Comparison of ENCODE assay signal across 17 mouse cellular contexts in the genomic region with DNA sequence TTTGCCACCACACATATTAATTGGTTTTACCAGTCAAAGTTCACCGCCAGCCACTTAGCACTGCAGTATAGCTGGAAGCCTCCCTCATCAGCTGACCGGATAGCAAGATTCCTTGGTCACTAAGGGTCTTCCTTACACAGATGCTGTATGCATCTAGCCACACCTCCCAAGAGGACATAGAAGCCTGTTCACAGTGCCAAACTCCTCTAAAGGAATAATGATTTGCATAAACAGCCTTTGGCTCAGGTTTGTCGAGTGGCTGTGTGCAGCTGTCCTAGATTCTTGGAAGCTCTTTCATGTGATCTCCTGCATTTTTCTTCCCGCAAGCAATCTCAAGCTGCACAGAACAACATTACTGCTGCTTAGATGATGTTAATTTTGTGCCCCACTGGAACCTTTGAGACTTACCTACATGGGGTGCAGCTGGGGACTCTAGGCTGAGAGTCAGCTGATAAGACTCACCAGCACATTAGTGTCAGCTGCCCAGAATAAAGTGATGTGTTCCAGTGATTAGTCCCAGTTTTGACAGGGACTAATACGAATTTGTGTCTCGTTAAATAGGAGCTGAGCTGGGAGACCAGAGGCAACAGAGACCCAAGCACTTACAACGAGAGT. TPM values are rescaled to one million over a fixed set of nuclear protein-coding genes. Genes with fewer than 3 reads are reported as not detected.
A peak's percentile ranks its signal among the peaks of the same experiment; 100 is the strongest.
DNase-seq lines count a peak whose midpoint lies in the region; ATAC-seq lines count a peak whose summit lies in the region.
"Had no signal": no experiment of that assay in that cellular context is flagged by ENCODE, and none has a peak within 500 bp of the region (broad histone marks: within the 10 kb centered on the region; RNA-seq: fewer than 3 reads in every experiment).

No protein-coding gene starts in this region.

- DNase-seq in heart, adult 8-10 months (ENCODE audit: low spot score): no peak
- DNase-seq in midbrain, embryonic 11.5 days (ENCODE audit: low spot score, missing footprints): peak; percentile 69
- no peak for DNase-seq in midbrain, embryonic 10.5 days (ENCODE audit: low spot score)
- DNase-seq in hindbrain, embryonic 14.5 days (ENCODE audit: low spot score): peak; percentile 36
- DNase-seq in kidney, postnatal 4 days: no peak
- DNase-seq: cerebellum, adult 11-12 months; gastrocnemius, postnatal 36 days; lung, adult 2 months had no signal

- H3K9me3 ChIP-seq in heart, embryonic 13.5 days: no peaks in the 10 kb centered on the region
- no peaks in the 10 kb centered on the region for H3K9me3 ChIP-seq in midbrain, embryonic 11.5 days (ENCODE audit: control insufficient read depth, low read length)
- H3K9me3 ChIP-seq in midbrain, embryonic 10.5 days (replicated peaks): no peaks in the 10 kb centered on the region; the same call in 1 of the 2 replicates
- no peaks in the 10 kb centered on the region for H3K9me3 ChIP-seq in hindbrain, embryonic 14.5 days (ENCODE audit: control insufficient read depth, low read length)
- no peaks in the 10 kb centered on the region for H3K9me3 ChIP-seq in midbrain, embryonic 16.5 days (replicated peaks; ENCODE audit: control insufficient read depth, low read length, poor library complexity, severe bottlenecking)
- H3K9me3 ChIP-seq: embryonic facial prominence, embryonic 15.5 days; limb, embryonic 15.5 days had no signal

- no peak overlapping the region for H3K4me3 ChIP-seq in heart, embryonic 13.5 days
- no peak overlapping the region for H3K4me3 ChIP-seq in midbrain, embryonic 11.5 days (ENCODE audit: low read depth, low read length)
- H3K4me3 ChIP-seq in midbrain, embryonic 10.5 days: no peak overlapping the region
- no peak overlapping the region for H3K4me3 ChIP-seq in hindbrain, embryonic 14.5 days (replicated peaks; ENCODE audit: low read length)
- no peak overlapping the region for H3K4me3 ChIP-seq in midbrain, embryonic 16.5 days (ENCODE audit: low read depth, low read length)
- H3K4me3 ChIP-seq: embryonic facial prominence, embryonic 15.5 days; limb, embryonic 15.5 days had no signal

- no peak for ATAC-seq in heart, embryonic 13.5 days (ENCODE audit: extremely low read depth, insufficient number of reproducible peaks, low FRiP score, low TSS enrichment)
- ATAC-seq in midbrain, embryonic 11.5 days (ENCODE audit: low FRiP score): peak; percentile 28; the same call in 1 of the 2 replicates
- peak; percentile 46; the same call in 1 of the 2 replicates for ATAC-seq in hindbrain, embryonic 14.5 days (ENCODE audit: low FRiP score)
- peak; percentile 63 for ATAC-seq in midbrain, embryonic 16.5 days

- 41% methylated on average over 7 of the region's 7 CpGs for WGBS in heart, embryonic 13.5 days
- WGBS in midbrain, embryonic 11.5 days: 88% methylated on average over 7 of the region's 7 CpGs
- WGBS in midbrain, embryonic 10.5 days: 78% methylated on average over 7 of the region's 7 CpGs
- WGBS in hindbrain, embryonic 14.5 days: 47% methylated on average over 7 of the region's 7 CpGs
- WGBS in midbrain, embryonic 16.5 days: 38% methylated on average over 7 of the region's 7 CpGs

- no peak overlapping the region for H3K4me2 ChIP-seq in heart, embryonic 13.5 days
- no peak overlapping the region for H3K4me2 ChIP-seq in midbrain, embryonic 11.5 days
- H3K4me2 ChIP-seq in hindbrain, embryonic 14.5 days (replicated peaks): no peak overlapping the region
- no peak overlapping the region for H3K4me2 ChIP-seq in midbrain, embryonic 16.5 days (ENCODE audit: low read length)
- H3K4me2 ChIP-seq: embryonic facial prominence, embryonic 15.5 days; limb, embryonic 15.5 days had no signal

- H3K4me1 ChIP-seq in heart, embryonic 13.5 days: peaks cover 50% of the 10 kb centered on the region
- H3K4me1 ChIP-seq in midbrain, embryonic 11.5 days (ENCODE audit: control insufficient read depth, insufficient read depth, low read length): no peaks in the 10 kb centered on the region
- H3K4me1 ChIP-seq in midbrain, embryonic 10.5 days: peaks cover 4% of the 10 kb centered on the region; the same call in 1 of the 2 replicates
- peaks cover 13% of the 10 kb centered on the region; the same call in 1 of the 2 replicates for H3K4me1 ChIP-seq in hindbrain, embryonic 14.5 days (replicated peaks; ENCODE audit: control insufficient read depth, insufficient read depth, low read length)
- H3K4me1 ChIP-seq in midbrain, embryonic 16.5 days (ENCODE audit: control insufficient read depth, insufficient read depth, low read length): peaks cover 16% of the 10 kb centered on the region

- no peaks in the 10 kb centered on the region for H3K36me3 ChIP-seq in heart, embryonic 13.5 days
- no peaks in the 10 kb centered on the region for H3K36me3 ChIP-seq in midbrain, embryonic 11.5 days (ENCODE audit: control insufficient read depth, insufficient read depth, low read length)
- H3K36me3 ChIP-seq in midbrain, embryonic 10.5 days: no peaks in the 10 kb centered on the region
- H3K36me3 ChIP-seq in hindbrain, embryonic 14.5 days (replicated peaks; ENCODE audit: control insufficient read depth, insufficient read depth): no peaks in the 10 kb centered on the region
- no peaks in the 10 kb centered on the region for H3K36me3 ChIP-seq in midbrain, embryonic 16.5 days (ENCODE audit: control insufficient read depth, insufficient read depth, low read length)
- H3K36me3 ChIP-seq: embryonic facial prominence, embryonic 15.5 days; limb, embryonic 15.5 days had no signal

- no peak overlapping the region for H3K9ac ChIP-seq in heart, embryonic 13.5 days
- H3K9ac ChIP-seq in midbrain, embryonic 11.5 days (ENCODE audit: low read length): no peak overlapping the region
- H3K9ac ChIP-seq in hindbrain, embryonic 14.5 days: no peak overlapping the region
- no peak overlapping the region for H3K9ac ChIP-seq in midbrain, embryonic 16.5 days (ENCODE audit: low read depth, low read length)
- H3K9ac ChIP-seq: embryonic facial prominence, embryonic 15.5 days; limb, embryonic 15.5 days had no signal

- H3K27me3 ChIP-seq in heart, embryonic 13.5 days (replicated peaks): no peaks in the 10 kb centered on the region
- no peaks in the 10 kb centered on the region for H3K27me3 ChIP-seq in midbrain, embryonic 11.5 days (ENCODE audit: control insufficient read depth, insufficient read depth, low read length)
- H3K27me3 ChIP-seq in midbrain, embryonic 10.5 days (ENCODE audit: low read depth, poor library complexity, severe bottlenecking): no peaks in the 10 kb centered on the region
- H3K27me3 ChIP-seq in hindbrain, embryonic 14.5 days (ENCODE audit: control insufficient read depth, insufficient read depth, low read length): no peaks in the 10 kb centered on the region
- H3K27me3 ChIP-seq in midbrain, embryonic 16.5 days (ENCODE audit: control insufficient read depth, insufficient read depth, low read depth, low read length): no peaks in the 10 kb centered on the region
- H3K27me3 ChIP-seq: embryonic facial prominence, embryonic 15.5 days; limb, embryonic 15.5 days had no signal

- H3K27ac ChIP-seq in heart, embryonic 13.5 days (replicated peaks): peak overlapping the region; percentile 30
- H3K27ac ChIP-seq in midbrain, embryonic 11.5 days (ENCODE audit: low read depth, low read length): no peak overlapping the region
- H3K27ac ChIP-seq in midbrain, embryonic 10.5 days (replicated peaks): no peak overlapping the region
- H3K27ac ChIP-seq in hindbrain, embryonic 14.5 days: no peak overlapping the region
- no peak overlapping the region for H3K27ac ChIP-seq in midbrain, embryonic 16.5 days (ENCODE audit: low read length)
- H3K27ac ChIP-seq: embryonic facial prominence, embryonic 15.5 days; limb, embryonic 15.5 days had no signal

RNA-seq across cellular contexts. Expression of a gene that starts 30.3 kb away (rescaled TPM):
- 0.27 and 0.69 TPM in 2 replicates for polyA plus RNA-seq in heart, embryonic 13.5 days (2015; fragmentation: Nextera tagmentation; extraction: Ambion mirVana)
- not detected for total RNA-seq in heart, adult 8-10 months (2022)
- not detected in 2 replicates for polyA plus RNA-seq in midbrain, embryonic 11.5 days (2014; fragmentation: Nextera tagmentation; extraction: Ambion mirVana)
- not detected in 2 replicates for polyA plus RNA-seq in midbrain, embryonic 10.5 days (2016; fragmentation: Nextera tagmentation; extraction: Ambion mirVana)
- polyA plus RNA-seq in hindbrain, embryonic 14.5 days (2014; fragmentation: Nextera tagmentation; extraction: Ambion mirVana): 0.32 and 0.77 TPM in 2 replicates
- polyA plus RNA-seq in midbrain, embryonic 16.5 days (2015; fragmentation: Nextera tagmentation; extraction: Ambion mirVana): 0.59 and 0.60 TPM in 2 replicates
- total RNA-seq: common myeloid progenitor, adult 5-6 weeks; gastrocnemius, postnatal 36 days; MEL; monocyte, adult 5-6 weeks; neutrophil, adult 5-6 weeks had no signal
- polyA plus RNA-seq: testis, adult 2 months had no signal

Comparison
In these comparisons a context has a peak if more than half of its experiments do, and no peak if none do; other contexts are left out.
1. DNase-seq: peak in midbrain, embryonic 11.5 days (single experiment) and hindbrain, embryonic 14.5 days (single experiment); none in heart, adult 8-10 months (single experiment), midbrain, embryonic 10.5 days (single experiment) and kidney, postnatal 4 days (0 of 2).